Mouse (Mus musculus) ovary, adult 2 months (tissue): ENCODE measurements around the gene Ttc19. TPM values are rescaled to one million over a fixed set of nuclear protein-coding genes. Genes with fewer than 3 reads are reported as not detected.

Experiments used
- polyA plus RNA-seq: library from polyadenylated mRNA; depleted of rRNA; stranded (reverse); fragments of >200 nt; gene quantifications from 2 replicates; pipeline ENCODE4 v1.2.3, GENCODE M21; 2012; rRNA removed

The Ttc19 gene
- 29.0 and 30.8 TPM in 2 replicates for polyA plus RNA-seq

GRCm38 (mm10) chr11:62280675-62281600 is at the start of gene Ttc19, which contains the start of gene Zswim7:
Gene Ttc19 (plus strand): TSS chr11:62281473.
Gene Zswim7 (minus strand): TSS chr11:62281375.

GRCm38 (mm10) chr11:62248401-62249244 is 32.6 kb upstream of the Ttc19 start, which contains the start of gene Adora2b:
Gene Adora2b (plus strand): TSS chr11:62248984.

Other genes with a start within 250 kb of the Ttc19 start
- gene Adora2b, start 32.5 kb upstream of the Ttc19 start, polyA plus RNA-seq = 4.9 and 6.5 TPM in 2 replicates
- 15.8 and 20.4 TPM in 2 replicates for gene Zswim7, start 98 bp upstream of the Ttc19 start, polyA plus RNA-seq
- gene Pigl, start 177.0 kb downstream of the Ttc19 start, polyA plus RNA-seq = 5.8 and 7.4 TPM in 2 replicates
- 73.9 and 103 TPM in 2 replicates for gene Ncor1, start 177.1 kb downstream of the Ttc19 start, polyA plus RNA-seq